Comparison of ENCODE assay signal across 8 mouse cellular contexts in the genomic region with DNA sequence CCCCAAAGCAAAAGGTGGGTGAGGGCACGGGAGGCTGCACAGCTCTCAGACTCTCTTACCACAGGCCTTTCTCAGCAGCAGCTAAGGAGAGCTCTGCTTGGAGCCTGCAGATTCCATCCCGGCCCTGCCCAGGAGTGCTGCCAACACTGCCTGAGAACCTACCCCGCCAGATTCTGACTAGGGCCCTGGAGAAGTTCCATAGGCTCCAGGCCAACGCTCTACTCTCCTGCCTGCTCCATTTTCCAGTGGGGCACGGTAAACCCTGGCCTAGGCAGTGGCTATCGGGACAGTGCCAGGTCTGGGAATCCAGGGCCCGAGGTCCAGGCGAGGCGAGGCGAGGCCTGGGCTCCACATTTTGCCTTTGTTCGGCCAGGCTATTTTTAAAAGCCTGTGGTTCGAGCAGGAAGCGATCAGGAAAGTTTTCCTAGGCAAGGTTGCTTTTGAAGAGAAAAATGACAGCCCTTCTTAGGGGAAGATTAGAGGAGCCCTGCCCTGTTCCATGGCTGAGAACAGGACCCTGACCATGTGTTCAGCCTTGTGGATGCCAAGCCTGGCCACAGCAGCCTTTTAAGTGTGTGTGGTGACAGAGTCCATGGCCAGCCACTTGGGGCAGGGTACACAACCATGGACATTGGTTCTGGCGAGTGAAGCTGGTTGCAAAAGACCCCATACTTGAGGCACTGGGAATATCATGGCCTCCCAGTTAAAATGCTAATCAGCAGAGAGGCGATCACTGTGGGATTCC.
A peak's percentile ranks its signal among the peaks of the same experiment; 100 is the strongest.
DNase-seq lines count a peak whose midpoint lies in the region; ATAC-seq lines count a peak whose summit lies in the region.

No protein-coding gene starts in this region.

- H3K9ac ChIP-seq in hindbrain, embryonic 12.5 days = no peak overlapping the region
- H3K9ac ChIP-seq in forebrain, embryonic 15.5 days (replicated peaks) = no peak overlapping the region
- H3K9ac ChIP-seq in heart, embryonic 15.5 days = no peak overlapping the region
- no peak overlapping the region for H3K9ac ChIP-seq in lung, embryonic 15.5 days
- peak overlapping the region; percentile 40; the same call in 1 of the 2 replicates for H3K9ac ChIP-seq in stomach, embryonic 16.5 days (ENCODE audit: low read length)

- ATAC-seq in hindbrain, embryonic 12.5 days (ENCODE audit: low FRiP score) = no peak
- peak; percentile 73 for ATAC-seq in forebrain, embryonic 15.5 days (replicated peaks)
- ATAC-seq in heart, embryonic 15.5 days (replicated peaks; ENCODE audit: insufficient number of reproducible peaks, insufficient read depth, low FRiP score, low read depth) = peak; percentile 75
- peak; percentile 24; the same call in 1 of the 2 replicates for ATAC-seq in lung, embryonic 15.5 days (ENCODE audit: borderline replicate concordance, extremely low read depth, low FRiP score, low TSS enrichment)
- peak; percentile 54; the same call in 1 of the 2 replicates for ATAC-seq in stomach, embryonic 16.5 days (ENCODE audit: insufficient read depth, low FRiP score)

- no peak for DNase-seq in hindbrain, embryonic 10.5 days (ENCODE audit: low spot score)
- peak; percentile 87 for DNase-seq in layer of hippocampus, adult 11-12 months (ENCODE audit: low spot score)
- DNase-seq in retina, embryonic 14.5 days (ENCODE audit: low spot score) = no peak

- WGBS in hindbrain, embryonic 10.5 days = 93% methylated on average over 15 of the region's 15 CpGs
- WGBS in hindbrain, embryonic 12.5 days = 86% methylated on average over 15 of the region's 15 CpGs
- 73% methylated on average over 15 of the region's 15 CpGs for WGBS in forebrain, embryonic 15.5 days
- 24% methylated on average over 15 of the region's 15 CpGs for WGBS in heart, embryonic 15.5 days
- 61% methylated on average over 15 of the region's 15 CpGs for WGBS in lung, embryonic 15.5 days
- WGBS in stomach, embryonic 16.5 days = 64% methylated on average over 15 of the region's 15 CpGs

- no peaks in the 10 kb centered on the region for H3K27me3 ChIP-seq in hindbrain, embryonic 10.5 days (ENCODE audit: insufficient read depth, poor library complexity, severe bottlenecking)
- H3K27me3 ChIP-seq in hindbrain, embryonic 12.5 days = no peaks in the 10 kb centered on the region
- no peaks in the 10 kb centered on the region for H3K27me3 ChIP-seq in forebrain, embryonic 15.5 days
- no peaks in the 10 kb centered on the region for H3K27me3 ChIP-seq in heart, embryonic 15.5 days
- H3K27me3 ChIP-seq in lung, embryonic 15.5 days = no peaks in the 10 kb centered on the region
- no peaks in the 10 kb centered on the region for H3K27me3 ChIP-seq in stomach, embryonic 16.5 days (ENCODE audit: control insufficient read depth, insufficient read depth, low read length)

- H3K9me3 ChIP-seq in hindbrain, embryonic 10.5 days = no peaks in the 10 kb centered on the region
- no peaks in the 10 kb centered on the region for H3K9me3 ChIP-seq in hindbrain, embryonic 12.5 days (replicated peaks)
- no peaks in the 10 kb centered on the region for H3K9me3 ChIP-seq in forebrain, embryonic 15.5 days
- no peaks in the 10 kb centered on the region for H3K9me3 ChIP-seq in heart, embryonic 15.5 days (replicated peaks)
- no peaks in the 10 kb centered on the region for H3K9me3 ChIP-seq in lung, embryonic 15.5 days
- no peaks in the 10 kb centered on the region for H3K9me3 ChIP-seq in stomach, embryonic 16.5 days (replicated peaks; ENCODE audit: control insufficient read depth, low read length)

- H3K4me2 ChIP-seq in hindbrain, embryonic 12.5 days (replicated peaks) = no peak overlapping the region
- no peak overlapping the region for H3K4me2 ChIP-seq in forebrain, embryonic 15.5 days (replicated peaks)
- peak overlapping the region; percentile 31 for H3K4me2 ChIP-seq in heart, embryonic 15.5 days
- no peak overlapping the region for H3K4me2 ChIP-seq in lung, embryonic 15.5 days
- H3K4me2 ChIP-seq in stomach, embryonic 16.5 days (ENCODE audit: low read depth, low read length) = no peak overlapping the region

- H3K27ac ChIP-seq in hindbrain, embryonic 10.5 days = peak overlapping the region; percentile 62; the same call in 1 of the 2 replicates
- H3K27ac ChIP-seq in hindbrain, embryonic 12.5 days = no peak overlapping the region
- H3K27ac ChIP-seq in forebrain, embryonic 15.5 days (replicated peaks) = peak overlapping the region; percentile 62
- peak overlapping the region; percentile 89 for H3K27ac ChIP-seq in heart, embryonic 15.5 days
- H3K27ac ChIP-seq in lung, embryonic 15.5 days = peak overlapping the region; percentile 75
- H3K27ac ChIP-seq in stomach, embryonic 16.5 days (ENCODE audit: low read length) = peak overlapping the region; percentile 79

- peaks cover 15% of the 10 kb centered on the region for H3K4me1 ChIP-seq in hindbrain, embryonic 10.5 days (replicated peaks)
- H3K4me1 ChIP-seq in hindbrain, embryonic 12.5 days = no peaks in the 10 kb centered on the region
- H3K4me1 ChIP-seq in forebrain, embryonic 15.5 days = peaks cover 14% of the 10 kb centered on the region
- H3K4me1 ChIP-seq in heart, embryonic 15.5 days (replicated peaks) = peaks cover 55% of the 10 kb centered on the region
- H3K4me1 ChIP-seq in lung, embryonic 15.5 days = peaks cover 28% of the 10 kb centered on the region
- H3K4me1 ChIP-seq in stomach, embryonic 16.5 days (ENCODE audit: control insufficient read depth, insufficient read depth, low read length) = peaks cover 37% of the 10 kb centered on the region

- H3K4me3 ChIP-seq in hindbrain, embryonic 10.5 days = no peak overlapping the region
- no peak overlapping the region for H3K4me3 ChIP-seq in hindbrain, embryonic 12.5 days
- H3K4me3 ChIP-seq in forebrain, embryonic 15.5 days = no peak overlapping the region
- H3K4me3 ChIP-seq in heart, embryonic 15.5 days = no peak overlapping the region
- H3K4me3 ChIP-seq in lung, embryonic 15.5 days = no peak overlapping the region
- no peak overlapping the region for H3K4me3 ChIP-seq in stomach, embryonic 16.5 days (replicated peaks; ENCODE audit: low read length)

- H3K36me3 ChIP-seq in hindbrain, embryonic 10.5 days = peaks cover 93% of the 10 kb centered on the region
- peaks cover 36% of the 10 kb centered on the region for H3K36me3 ChIP-seq in hindbrain, embryonic 12.5 days
- no peaks in the 10 kb centered on the region for H3K36me3 ChIP-seq in forebrain, embryonic 15.5 days
- H3K36me3 ChIP-seq in heart, embryonic 15.5 days = peaks cover 58% of the 10 kb centered on the region
- peaks cover 53% of the 10 kb centered on the region for H3K36me3 ChIP-seq in lung, embryonic 15.5 days
- H3K36me3 ChIP-seq in stomach, embryonic 16.5 days (ENCODE audit: control insufficient read depth, insufficient read depth, low read length) = peaks cover 15% of the 10 kb centered on the region
